Mouse (Mus musculus) G1E (cell line): ENCODE measurements at regions not wholly inside any gene's neighbourhood (a gene's known extent, or its start where the extent isn't known, plus 50 kb on each side); places are given as distances from the start of the nearest gene placed in this dataset.

ENCODE experiments used
- ATAC-seq: 2 replicates; pipeline ENCODE4 v1.8.0; 2016; ENCODE audit warnings: mild to moderate bottlenecking; ENCODE audit not compliant: insufficient number of reproducible peaks, poor library complexity, low FRiP score, severe bottlenecking; ENCODE audit errors: extremely low read depth
- DNase-seq: peaks from one replicate; pipeline ENCODE4 v3.0.0; 2012; ENCODE audit warnings: low spot score
- H3K27me3 ChIP-seq: 2 replicates; pipeline ENCODE4 v1.6.1; 2012; ENCODE audit warnings: mild to moderate bottlenecking, low read length, inconsistent platforms; ENCODE audit not compliant: insufficient read depth
- H3K36me3 ChIP-seq: replicated peaks from 2 replicates; pipeline ENCODE3; 2012; ENCODE audit warnings: mild to moderate bottlenecking, inconsistent platforms
- H3K4me1 ChIP-seq: 2 replicates; pipeline ENCODE4 v1.6.1; 2012; ENCODE audit warnings: low read depth, low read length, inconsistent platforms, mixed read lengths; ENCODE audit not compliant: insufficient read depth
- H3K4me3 ChIP-seq: 2 replicates; pipeline ENCODE4 v1.5.1; 2012; ENCODE audit warnings: low read depth, mild to moderate bottlenecking, inconsistent platforms, low read length, moderate library complexity, mixed read lengths
- H3K9me3 ChIP-seq: replicated peaks from 2 replicates; pipeline ENCODE4 v1.6.1; 2012; ENCODE audit warnings: inconsistent platforms
- CTCF ChIP-seq: IDR thresholded peaks from 2 replicates; pipeline ENCODE4 v1.5.1; 2012; ENCODE audit warnings: low read depth, low read length, inconsistent platforms, mixed read lengths
- GATA1 ChIP-seq: IDR thresholded peaks from 2 replicates; pipeline ENCODE4 v1.6.1; 2012; ENCODE audit warnings: borderline replicate concordance, low read length, inconsistent platforms, mixed read lengths
- GATA2 ChIP-seq: IDR thresholded peaks from 2 replicates; pipeline ENCODE4 v1.6.1; 2012; ENCODE audit warnings: low read depth, low read length, inconsistent platforms, borderline replicate concordance
- POLR2AphosphoS5 ChIP-seq: IDR thresholded peaks from 2 replicates; pipeline ENCODE4 v1.6.1; 2012; ENCODE audit warnings: low read depth, low read length, inconsistent platforms; ENCODE audit not compliant: insufficient replicate concordance
- TAL1 ChIP-seq: conservative IDR thresholded peaks from 2 replicates; pipeline ENCODE4 v1.6.1; 2012; ENCODE audit warnings: low read depth, low read length, inconsistent platforms, mixed read lengths

DNA sequence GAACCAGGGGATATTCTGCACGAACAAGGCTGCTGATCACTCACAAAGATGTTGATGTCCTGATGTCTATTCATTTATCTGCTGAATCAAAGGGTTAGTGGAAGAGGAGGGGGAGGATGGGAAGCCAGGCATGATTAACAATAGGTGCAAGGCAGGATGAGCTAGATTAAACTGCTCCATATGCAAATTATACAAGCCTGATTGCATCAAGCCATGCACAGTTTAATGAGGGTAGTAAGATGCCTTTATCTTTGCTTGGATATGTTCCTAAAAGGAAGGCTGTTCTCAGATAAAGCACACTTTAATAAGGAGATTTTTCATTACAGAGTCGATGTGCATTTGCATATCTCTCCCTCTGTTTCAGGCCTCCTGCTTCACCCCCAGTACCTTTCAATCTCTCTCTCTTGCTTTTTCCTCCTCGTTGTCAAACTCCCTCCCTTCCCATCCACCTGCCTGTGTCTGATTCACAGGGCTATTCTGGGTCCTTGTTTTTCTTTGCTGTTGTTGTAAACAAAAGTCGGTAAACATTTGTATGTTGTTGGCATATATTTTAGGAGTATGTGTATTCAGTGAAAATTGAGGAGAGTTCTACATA lies 615.8 kb upstream of the Nox3 start:
- Histone ChIP-seq H3K4me1 (no peaks in the 10 kb centered on the region), H3K27me3 (0 out of 2 replicates have a peak, but pooled peaks cover 4% of the 10 kb centered on the region), H3K9me3 (no peaks in the 10 kb centered on the region), H3K36me3 (no peaks in the 10 kb centered on the region), H3K4me3 (no peak overlapping the region)
- no peak for ATAC-seq
- TF ChIP-seq GATA2 (no peak), POLR2AphosphoS5 (no peak), CTCF (no peak), GATA1 (no peak), TAL1 (no peak)
- no peak for DNase-seq

GRCm38 (mm10) chr17:4319141-4319540 lies 623.1 kb upstream of the Nox3 start:
- ATAC-seq (no peak), DNase-seq (no peak)
- H3K4me3 ChIP-seq, result no peak overlapping the region
- no peaks in the 10 kb centered on the region for H3K27me3 ChIP-seq
- H3K4me1 ChIP-seq, result no peaks in the 10 kb centered on the region
- H3K9me3 ChIP-seq, result no peaks in the 10 kb centered on the region
- H3K36me3 ChIP-seq, result no peaks in the 10 kb centered on the region
- TF ChIP-seq GATA1 (no peak), TAL1 (no peak), POLR2AphosphoS5 (no peak), GATA2 (no peak), CTCF (no peak)

GRCm38 (mm10) chr17:4328810-4329209 lies 632.7 kb upstream of the Nox3 start:
- H3K36me3 ChIP-seq, result no peaks in the 10 kb centered on the region
- no peaks in the 10 kb centered on the region for H3K27me3 ChIP-seq
- no peak overlapping the region for H3K4me3 ChIP-seq
- ATAC-seq (no peak), DNase-seq (no peak)
- no peaks in the 10 kb centered on the region for H3K4me1 ChIP-seq
- no peaks in the 10 kb centered on the region for H3K9me3 ChIP-seq
- no peak for TF ChIP-seq GATA1
- TF ChIP-seq POLR2AphosphoS5, result no peak
- no peak for TF ChIP-seq TAL1
- TF ChIP-seq GATA2, result no peak
- TF ChIP-seq CTCF, result no peak

GRCm38 (mm10) chr17:4331650-4332049 lies 635.6 kb upstream of the Nox3 start:
- no peak for TF ChIP-seq TAL1
- TF ChIP-seq CTCF, result no peak
- no peak for TF ChIP-seq POLR2AphosphoS5
- no peak for TF ChIP-seq GATA1
- Histone ChIP-seq H3K9me3 (no peaks in the 10 kb centered on the region), H3K27me3 (no peaks in the 10 kb centered on the region), H3K4me1 (no peaks in the 10 kb centered on the region), H3K36me3 (no peaks in the 10 kb centered on the region), H3K4me3 (no peak overlapping the region)
- DNase-seq (no peak), ATAC-seq (no peak)

DNA sequence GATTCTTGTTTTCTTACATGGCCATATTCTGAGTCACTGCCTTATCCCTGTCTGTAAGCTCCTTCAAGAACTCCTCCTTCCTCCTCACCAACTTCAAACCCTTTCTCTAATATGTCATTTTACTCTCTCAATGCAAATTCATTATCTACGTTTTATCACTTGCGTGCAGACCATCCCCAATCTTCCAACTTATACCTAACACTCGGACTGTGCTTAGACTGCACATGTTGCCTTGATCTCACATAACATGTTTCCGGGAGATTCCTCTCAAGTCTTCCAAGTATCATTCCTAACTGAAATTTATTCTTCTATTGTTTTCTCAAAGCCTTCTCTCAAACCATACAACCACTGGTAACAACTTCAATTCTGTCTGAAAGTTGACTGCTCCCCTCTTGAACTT lies 637.0 kb upstream of the Nox3 start:
- H3K27me3 ChIP-seq, result no peaks in the 10 kb centered on the region
- ATAC-seq (no peak), DNase-seq (no peak)
- H3K4me3 ChIP-seq, result no peak overlapping the region
- no peaks in the 10 kb centered on the region for H3K4me1 ChIP-seq
- no peaks in the 10 kb centered on the region for H3K36me3 ChIP-seq
- TF ChIP-seq TAL1 (no peak), CTCF (no peak), GATA2 (no peak), POLR2AphosphoS5 (no peak), GATA1 (no peak)
- H3K9me3 ChIP-seq, result no peaks in the 10 kb centered on the region

GRCm38 (mm10) chr17:4353018-4353417 lies 641.1 kb upstream of the Arid1b start:
- no peak for ATAC-seq
- no peaks in the 10 kb centered on the region for H3K9me3 ChIP-seq
- H3K36me3 ChIP-seq, result no peaks in the 10 kb centered on the region
- no peak overlapping the region for H3K4me3 ChIP-seq
- DNase-seq, result no peak
- TF ChIP-seq GATA2 (no peak), TAL1 (no peak), GATA1 (no peak), POLR2AphosphoS5 (no peak), CTCF (no peak)
- no peaks in the 10 kb centered on the region for H3K27me3 ChIP-seq
- H3K4me1 ChIP-seq, result no peaks in the 10 kb centered on the region
